Mouse (Mus musculus): Measurements from ENCODE around the gene Olfr47. TPM values are rescaled to one million over a fixed set of nuclear protein-coding genes. Genes with fewer than 3 reads are reported as not detected.

Gene Olfr47
- not detected in 2 replicates for polyA plus RNA-seq (2012)

DNA sequence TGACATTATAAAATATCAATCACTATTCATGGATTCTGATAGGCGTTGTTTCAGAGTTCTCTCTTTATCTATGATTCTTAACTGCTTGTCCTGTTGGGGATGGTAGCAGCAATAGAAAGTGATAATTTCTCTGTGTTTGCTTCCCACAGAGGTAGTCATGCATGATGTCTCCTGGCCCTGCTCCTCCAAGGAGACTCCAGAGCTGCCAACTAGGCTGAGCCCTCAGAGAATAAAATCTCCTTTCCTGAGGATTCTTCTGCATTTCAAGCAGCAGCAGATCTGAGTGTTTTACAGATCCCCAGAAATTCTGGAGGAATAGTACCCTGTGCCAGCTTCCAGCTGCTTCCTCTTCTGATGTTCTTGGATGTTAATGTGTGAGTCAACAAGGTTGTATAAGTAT lies at the start of gene Olfr47:
TSS of gene Olfr47 (plus strand) at position 275 of the 400 bp plus-strand sequence.

DNA sequence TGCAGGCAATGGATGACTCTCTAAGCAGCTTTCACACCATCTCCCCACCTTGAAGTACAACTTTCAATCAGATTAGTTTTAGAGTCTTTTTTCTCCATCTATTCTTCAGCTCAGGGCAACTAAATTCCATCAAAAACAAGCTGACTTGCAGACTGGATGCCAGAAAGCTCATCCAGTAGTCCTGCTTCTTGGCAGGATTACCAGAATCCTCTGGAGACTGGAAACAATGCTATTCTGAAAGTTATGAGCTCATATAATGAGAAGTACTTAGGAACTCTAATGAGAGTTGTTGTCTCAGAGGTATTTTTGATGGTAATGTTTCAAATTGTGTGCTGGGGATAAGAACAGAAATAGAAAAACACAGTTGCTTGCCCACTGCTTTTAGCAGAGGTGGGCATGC lies 34.5 kb upstream of the Olfr47 start, which contains the start of gene Olfr435:
TSS of gene Olfr435 (plus strand) at position 366 of the 400 bp plus-strand sequence.

DNA sequence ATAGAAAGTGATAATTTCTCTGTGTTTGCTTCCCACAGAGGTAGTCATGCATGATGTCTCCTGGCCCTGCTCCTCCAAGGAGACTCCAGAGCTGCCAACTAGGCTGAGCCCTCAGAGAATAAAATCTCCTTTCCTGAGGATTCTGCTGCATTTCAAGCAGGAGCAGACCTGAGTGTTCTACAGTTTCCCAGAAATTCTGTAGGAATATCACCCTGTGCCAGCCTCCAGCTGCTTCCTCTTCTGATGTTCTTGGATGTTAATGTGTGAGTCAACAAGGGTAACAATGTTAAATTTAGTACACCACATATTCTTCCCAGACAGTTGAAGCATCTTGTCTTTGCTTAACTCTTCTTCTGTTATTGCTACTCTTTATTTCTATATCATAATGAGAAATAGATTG lies 18.5 kb upstream of the Olfr47 start, which contains the start of gene Olfr434:
TSS of gene Olfr434 (plus strand) at position 149 of the 400 bp plus-strand sequence.

DNA sequence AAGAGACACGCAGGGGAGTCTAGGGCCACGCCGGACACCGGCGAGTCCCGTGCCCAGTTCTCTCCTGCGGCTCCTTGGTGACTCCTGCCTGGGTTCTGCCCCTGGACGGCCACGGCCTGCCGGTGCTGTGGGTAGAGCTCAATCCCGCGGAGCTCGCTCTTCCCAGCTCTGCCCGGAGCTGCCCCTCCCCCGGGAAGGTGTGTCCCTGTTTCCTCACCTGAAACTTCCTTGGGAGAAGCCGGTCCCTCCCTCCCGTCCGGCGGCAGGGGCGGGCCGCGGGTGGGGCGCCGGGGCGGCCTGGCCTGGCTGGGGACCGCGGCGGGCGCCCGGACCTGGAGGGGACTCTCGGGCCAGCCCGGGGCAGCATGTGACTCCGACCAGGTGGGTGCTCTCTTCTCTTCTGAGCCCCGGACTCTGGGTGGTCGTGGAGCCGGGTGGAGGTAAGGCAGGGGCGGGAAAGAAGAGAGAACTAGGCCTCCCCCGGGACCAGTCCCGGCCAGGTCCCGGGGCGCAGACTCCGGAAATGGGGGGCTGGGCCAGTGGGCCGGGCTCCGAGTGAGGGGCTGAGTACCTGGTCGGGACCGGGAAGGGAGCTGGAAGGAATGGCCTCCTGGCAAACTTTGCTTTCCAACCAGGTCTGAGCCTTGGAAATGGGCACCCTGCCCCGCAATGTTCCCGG lies 34.2 kb downstream of the Olfr47 start, which contains the start of gene Arhgef5:
TSS of gene Arhgef5 (plus strand) at position 220 of the 679 bp plus-strand sequence.

Other genes starting within 250 kb of the Olfr47 start
- gene Olfr441, start 125.2 kb upstream of the Olfr47 start, polyA plus RNA-seq (2012): not detected in 2 replicates
- gene Olfr237-ps1, start 85.0 kb upstream of the Olfr47 start, polyA plus RNA-seq (2012): not detected in 2 replicates
- gene Olfr437, start 68.2 kb upstream of the Olfr47 start, polyA plus RNA-seq (2012): 0.04 TPM in 1 of 2 replicates, not detected in the other
- not detected in 2 replicates for gene Olfr13, start 59.4 kb upstream of the Olfr47 start, polyA plus RNA-seq (2012)
- gene Olfr435, start 34.4 kb upstream of the Olfr47 start, polyA plus RNA-seq (2012): not detected in 2 replicates
- gene Olfr434, start 18.5 kb upstream of the Olfr47 start, polyA plus RNA-seq (2012): not detected in 2 replicates
- gene Arhgef5, start 34.1 kb downstream of the Olfr47 start, polyA plus RNA-seq (2012): 0.56 and 1.2 TPM in 2 replicates
- 0.08 TPM in 1 of 2 replicates, not detected in the other for gene Nobox, start 78.0 kb downstream of the Olfr47 start, polyA plus RNA-seq (2012)

All from megakaryocyte-erythroid progenitor cell, adult 5 weeks (primary cell).